8 mouse cellular contexts compared by ENCODE assay signal in genomic region chr15:91191412-91192222, GRCm38 (mm10). TPM values are rescaled to one million over a fixed set of nuclear protein-coding genes. Genes with fewer than 3 reads are reported as not detected.
DNase-seq lines count a peak whose midpoint lies in the region; ATAC-seq and TF ChIP-seq lines count a peak whose summit lies in the region.

Gene Abcd2 (minus strand): TSS chr15:91191799.

- peak within 1 kb of the TSS; percentile 91 for H3K4me2 ChIP-seq in forebrain, embryonic 11.5 days (ENCODE audit: low read depth, low read length, severe bottlenecking)
- H3K4me2 ChIP-seq in heart, embryonic 14.5 days (ENCODE audit: low read length): peak within 1 kb of the TSS; percentile 77
- H3K4me2 ChIP-seq in liver, embryonic 11.5 days: peak within 1 kb of the TSS; percentile 82
- H3K4me2 ChIP-seq in stomach, postnatal 0 days (replicated peaks; ENCODE audit: low read depth): peak within 1 kb of the TSS; percentile 58

- peak; percentile 97 for ATAC-seq in forebrain, embryonic 11.5 days (replicated peaks; ENCODE audit: low FRiP score)
- ATAC-seq in heart, embryonic 14.5 days (ENCODE audit: insufficient number of reproducible peaks, insufficient read depth, low FRiP score, low read depth): peak; percentile 71; the same call in 1 of the 2 replicates
- ATAC-seq in liver, embryonic 11.5 days (replicated peaks; ENCODE audit: low FRiP score): peak; percentile 91
- ATAC-seq in monocyte, adult 5-6 weeks (replicated peaks; ENCODE audit: insufficient number of reproducible peaks, low FRiP score, low TSS enrichment, poor library complexity, severe bottlenecking): peak; percentile 79
- ATAC-seq in stomach, postnatal 0 days (ENCODE audit: low FRiP score, low TSS enrichment): peak; percentile 88; the same call in 1 of the 2 replicates

- H3K27ac ChIP-seq in forebrain, embryonic 11.5 days (ENCODE audit: low read depth, low read length): peak within 1 kb of the TSS; percentile 74
- H3K27ac ChIP-seq in heart, embryonic 14.5 days (replicated peaks in 1 of 2; ENCODE audit: control insufficient read depth in 1 of 2, insufficient read depth in 1 of 2, low read depth in 2 of 2, low read length in 2 of 2): peak within 1 kb of the TSS; percentile 42 to 75
- H3K27ac ChIP-seq in liver, embryonic 11.5 days (ENCODE audit: low read depth, low read length): peak within 1 kb of the TSS; percentile 65
- peak within 1 kb of the TSS; percentile 75 for H3K27ac ChIP-seq in stomach, postnatal 0 days (replicated peaks)

- no peaks in the 10 kb centered on the region for H3K9me3 ChIP-seq in forebrain, embryonic 11.5 days (ENCODE audit: control insufficient read depth, low read length)
- H3K9me3 ChIP-seq in heart, embryonic 14.5 days (ENCODE audit: control insufficient read depth, low read length): no peaks in the 10 kb centered on the region
- no peaks in the 10 kb centered on the region for H3K9me3 ChIP-seq in liver, embryonic 11.5 days (ENCODE audit: control insufficient read depth, low read length)
- no peaks in the 10 kb centered on the region for H3K9me3 ChIP-seq in stomach, postnatal 0 days (ENCODE audit: control insufficient read depth, low read length)

- no peak for TF ChIP-seq CTCF in stomach, postnatal 0 days (IDR thresholded peaks at IDR 0.05; ENCODE audit: low read depth)

- H3K36me3 ChIP-seq in forebrain, embryonic 11.5 days (ENCODE audit: control insufficient read depth, insufficient read depth, low read length): no peaks in the 10 kb centered on the region
- no peaks in the 10 kb centered on the region for H3K36me3 ChIP-seq in heart, embryonic 14.5 days (ENCODE audit: control insufficient read depth, insufficient read depth, low read length)
- H3K36me3 ChIP-seq in liver, embryonic 11.5 days (ENCODE audit: control insufficient read depth, insufficient read depth, low read length): no peaks in the 10 kb centered on the region
- no peaks in the 10 kb centered on the region for H3K36me3 ChIP-seq in stomach, postnatal 0 days (ENCODE audit: control insufficient read depth, insufficient read depth, low read length)

- peak within 1 kb of the TSS; percentile 58 for H3K4me3 ChIP-seq in forebrain, embryonic 11.5 days (ENCODE audit: low read depth, low read length)
- H3K4me3 ChIP-seq in heart, embryonic 14.5 days (ENCODE audit: control insufficient read depth in 1 of 2, insufficient read depth in 1 of 2, low read depth in 1 of 2, low read length in 2 of 2): peak within 1 kb of the TSS; percentile 44 to 57
- peak within 1 kb of the TSS; percentile 52 for H3K4me3 ChIP-seq in liver, embryonic 11.5 days (ENCODE audit: low read depth, low read length)
- H3K4me3 ChIP-seq in stomach, postnatal 0 days (ENCODE audit: low read depth, low read length): peak within 1 kb of the TSS; percentile 40

- WGBS in forebrain, embryonic 11.5 days: under 1% methylated on average over 22 of the region's 22 CpGs
- under 1% methylated on average over 22 of the region's 22 CpGs for WGBS in heart, embryonic 14.5 days
- WGBS in liver, embryonic 11.5 days: under 1% methylated on average over 22 of the region's 22 CpGs
- under 1% methylated on average over 22 of the region's 22 CpGs for WGBS in stomach, postnatal 0 days

- TF ChIP-seq EP300 in stomach, postnatal 0 days (optimal IDR thresholded peaks at IDR 0.05): no peak

- H3K4me1 ChIP-seq in forebrain, embryonic 11.5 days (replicated peaks; ENCODE audit: control insufficient read depth, insufficient read depth, low read length): peaks cover 3% of the 10 kb centered on the region; the same call in 1 of the 2 replicates
- H3K4me1 ChIP-seq in heart, embryonic 14.5 days (ENCODE audit: control insufficient read depth in 2 of 2, insufficient read depth in 2 of 2, low read length in 2 of 2): no peaks in the 10 kb centered on the region
- peaks cover 5% of the 10 kb centered on the region; the same call in 1 of the 2 replicates for H3K4me1 ChIP-seq in liver, embryonic 11.5 days (replicated peaks; ENCODE audit: control insufficient read depth, insufficient read depth, low read length)
- no peaks in the 10 kb centered on the region for H3K4me1 ChIP-seq in stomach, postnatal 0 days (replicated peaks; ENCODE audit: control insufficient read depth, insufficient read depth)

- peak within 1 kb of the TSS; percentile 73 for H3K9ac ChIP-seq in forebrain, embryonic 11.5 days (ENCODE audit: low read length)
- H3K9ac ChIP-seq in heart, embryonic 14.5 days (ENCODE audit: low read length): peak within 1 kb of the TSS; percentile 72
- H3K9ac ChIP-seq in liver, embryonic 11.5 days (ENCODE audit: low read depth, low read length): peak within 1 kb of the TSS; percentile 2; the same call in 1 of the 2 replicates
- H3K9ac ChIP-seq in stomach, postnatal 0 days (ENCODE audit: low read length): peak within 1 kb of the TSS; percentile 53

- no peaks in the 10 kb centered on the region for H3K27me3 ChIP-seq in forebrain, embryonic 11.5 days (ENCODE audit: control insufficient read depth, insufficient read depth, low read length)
- no peaks in the 10 kb centered on the region for H3K27me3 ChIP-seq in heart, embryonic 14.5 days (ENCODE audit: control insufficient read depth, insufficient read depth, low read length)
- no peaks in the 10 kb centered on the region for H3K27me3 ChIP-seq in liver, embryonic 11.5 days (replicated peaks; ENCODE audit: control insufficient read depth, insufficient read depth, low read length)
- H3K27me3 ChIP-seq in stomach, postnatal 0 days (ENCODE audit: control insufficient read depth, insufficient read depth, low read length): no peaks in the 10 kb centered on the region

- DNase-seq in ES-CJ7 (ENCODE audit: low read depth, low spot score): peak; percentile 27
- peak; percentile 31 for DNase-seq in c-Kit-positive CD71-positive TER-119-positive erythroid progenitor cells, embryonic 14.5 days (ENCODE audit: low spot score)
- peak; percentile 90 for DNase-seq in forebrain, embryonic 11.5 days (ENCODE audit: low spot score)
- peak; percentile 87 for DNase-seq in kidney, postnatal 10 days
- DNase-seq in liver, embryonic 11.5 days (ENCODE audit: low spot score): peak; percentile 66
- DNase-seq in stomach, postnatal 0 days (ENCODE audit: low spot score): peak; percentile 57

RNA-seq across cellular contexts. Expression of gene Abcd2, which starts in this region (rescaled TPM):
- polyA plus RNA-seq in forebrain, embryonic 11.5 days (2014; fragmentation: Nextera tagmentation; extraction: Ambion mirVana): 22.4 and 25.3 TPM in 2 replicates
- polyA plus RNA-seq in heart, embryonic 14.5 days (2014; fragmentation: Nextera tagmentation; extraction: Ambion mirVana): 0.85 and 0.92 TPM in 2 replicates
- 2.9 and 3.2 TPM in 2 replicates for polyA plus RNA-seq in liver, embryonic 11.5 days (2014; fragmentation: Nextera tagmentation; extraction: Ambion mirVana)
- total RNA-seq in monocyte, adult 5-6 weeks (2017): 23.4 to 36.4 TPM (median 32.9 TPM) in 3 replicates
- 0.81 and 0.90 TPM in 2 replicates for polyA plus RNA-seq in stomach, postnatal 0 days (2015; fragmentation: Nextera tagmentation; extraction: Ambion mirVana)

Comparison
In these comparisons a context has a peak if more than half of its experiments do, and no peak if none do; other contexts are left out.
1. Peak in every context shown above with its lines: DNase-seq, ATAC-seq, H3K4me3 ChIP-seq and H3K27ac ChIP-seq.
2. Peak in ATAC-seq, H3K4me3 ChIP-seq, H3K27ac ChIP-seq, H3K9ac ChIP-seq and H3K4me2 ChIP-seq in heart, embryonic 14.5 days; RNA of the gene not detected or under 1 TPM.
3. Peak in DNase-seq, ATAC-seq, H3K4me3 ChIP-seq, H3K27ac ChIP-seq, H3K9ac ChIP-seq and H3K4me2 ChIP-seq in stomach, postnatal 0 days; RNA of the gene not detected or under 1 TPM.
4. DNase-seq: peak in every context shown above with its lines; median percentile 90 in forebrain, embryonic 11.5 days; 87 in kidney, postnatal 10 days; 66 in liver, embryonic 11.5 days; 57 in stomach, postnatal 0 days; 31 in c-Kit-positive CD71-positive TER-119-positive erythroid progenitor cells, embryonic 14.5 days; 27 in ES-CJ7.
5. H3K9ac ChIP-seq: peak in every context shown above with its lines; median percentile 73 in forebrain, embryonic 11.5 days; 72 in heart, embryonic 14.5 days; 53 in stomach, postnatal 0 days; 2 in liver, embryonic 11.5 days.